9 mouse cellular contexts compared by ENCODE assay signal in genomic region chr6:136861020-136861419, GRCm38 (mm10). TPM values are rescaled to one million over a fixed set of nuclear protein-coding genes. Genes with fewer than 3 reads are reported as not detected.
DNase-seq lines count a peak whose midpoint lies in the region; ATAC-seq and TF ChIP-seq lines count a peak whose summit lies in the region.
"Had no signal": no experiment of that assay in that cellular context is flagged by ENCODE, and none has a peak within 500 bp of the region (broad histone marks: within the 10 kb centered on the region; RNA-seq: fewer than 3 reads in every experiment).

No protein-coding gene starts in this region.

- WGBS in lung, adult 2 months = 22% methylated on average over 9 of the region's 9 CpGs
- WGBS in intestine, embryonic 14.5 days = 39% methylated on average over 9 of the region's 9 CpGs

- no peak for TF ChIP-seq POLR2A in lung, adult 2 months (IDR thresholded peaks at IDR 0.05; ENCODE audit: borderline replicate concordance, extremely low read depth, low read depth, low read length)

- H3K27ac ChIP-seq in intestine, embryonic 14.5 days (ENCODE audit: low read depth) = no peak overlapping the region

- no peak overlapping the region for H3K4me3 ChIP-seq in lung, adult 2 months (replicated peaks; ENCODE audit: extremely low read depth, low read depth, low read length)
- H3K4me3 ChIP-seq in intestine, embryonic 14.5 days (ENCODE audit: low read depth, low read length) = no peak overlapping the region

- no peaks in the 10 kb centered on the region for H3K36me3 ChIP-seq in intestine, embryonic 14.5 days (ENCODE audit: control insufficient read depth, insufficient read depth, low read length)

- peaks cover 8% of the 10 kb centered on the region for H3K4me1 ChIP-seq in lung, adult 2 months (ENCODE audit: control insufficient read depth, insufficient read depth, low read length)
- peaks cover 25% of the 10 kb centered on the region for H3K4me1 ChIP-seq in intestine, embryonic 14.5 days (replicated peaks; ENCODE audit: control insufficient read depth, insufficient read depth, low read length)

- TF ChIP-seq CTCF in lung, adult 2 months (IDR thresholded peaks at IDR 0.05; ENCODE audit: insufficient read depth, low read length) = peak; percentile 18; the same call in 1 of the 2 replicates

- H3K27me3 ChIP-seq in intestine, embryonic 14.5 days (replicated peaks; ENCODE audit: control insufficient read depth, insufficient read depth, low read length) = no peaks in the 10 kb centered on the region

- H3K9me3 ChIP-seq in intestine, embryonic 14.5 days (ENCODE audit: control insufficient read depth, low read length) = no peaks in the 10 kb centered on the region

- H3K4me2 ChIP-seq in intestine, embryonic 14.5 days (ENCODE audit: low read length) = no peak overlapping the region

- 0 out of 2 replicates have a peak, but pooled peaks have one; percentile 20 for ATAC-seq in erythroid progenitor cell, adult 5-6 weeks (replicated peaks; ENCODE audit: low FRiP score, poor library complexity, severe bottlenecking)
- no peak; the same call in 1 of the 2 replicates for ATAC-seq in intestine, embryonic 14.5 days (replicated peaks; ENCODE audit: low FRiP score, low TSS enrichment, low read depth)

- DNase-seq in adrenal gland, postnatal 14 days = peak; percentile 39
- DNase-seq in adrenal gland, adult 2 months = no peak
- no peak for DNase-seq in lung, adult 2 months
- no peak for DNase-seq in lung, postnatal 14 days
- peak; percentile 64 for DNase-seq in intestine, embryonic 14.5 days (ENCODE audit: low spot score)
- DNase-seq in mesoderm, embryonic 11.5 days (ENCODE audit: low read depth, low spot score) = peak; percentile 59
- no peak for DNase-seq in spleen, postnatal 14 days (ENCODE audit: low spot score in 2 of 2)

- H3K9ac ChIP-seq in intestine, embryonic 14.5 days (ENCODE audit: low read length) = no peak overlapping the region

RNA-seq across cellular contexts. Expression of gene Art4, which starts 3.5 kb away (rescaled TPM):
- 6.0 and 7.4 TPM in 2 replicates for total RNA-seq in adrenal gland, postnatal 14 days (2021)
- 1 to 10 TPM; 4.8 to 6.4 TPM for total RNA-seq in adrenal gland, adult 2 months (2021)
- polyA plus RNA-seq in adrenal gland, adult 2 months (2012; rRNA removed) = 0.91 and 1.6 TPM in 2 replicates
- polyA plus RNA-seq in lung, adult 2 months (2012; rRNA removed) = 10.3 TPM in 2 replicates
- total RNA-seq in erythroid progenitor cell, adult 5-6 weeks (2015; ENCODE audit: low replicate concordance) = 89.7 and 101 TPM in 2 replicates
- 123 and 147 TPM in 2 replicates for total RNA-seq in erythroid progenitor cell, adult 5-6 weeks (2017; ENCODE audit: low replicate concordance)
- 2.0 and 3.5 TPM in 2 replicates for polyA plus RNA-seq in intestine, embryonic 14.5 days (2014; fragmentation: Nextera tagmentation; extraction: Ambion mirVana)
- total RNA-seq: layer of hippocampus, adult 18-20 months had no signal

RNA-seq across cellular contexts. Expression of gene Mgp, which starts 14.6 kb away (rescaled TPM):
- total RNA-seq in adrenal gland, postnatal 14 days (2021) = 177 and 231 TPM in 2 replicates
- 100 to 1,000 TPM; 171 to 192 TPM for total RNA-seq in adrenal gland, adult 2 months (2021)
- 227 and 304 TPM in 2 replicates for polyA plus RNA-seq in adrenal gland, adult 2 months (2012; rRNA removed)
- polyA plus RNA-seq in lung, adult 2 months (2012; rRNA removed) = 3,073 and 5,313 TPM in 2 replicates
- total RNA-seq in erythroid progenitor cell, adult 5-6 weeks (2015; ENCODE audit: low replicate concordance) = not detected in 2 replicates
- 1.4 TPM in 1 of 2 replicates, not detected in the other for total RNA-seq in erythroid progenitor cell, adult 5-6 weeks (2017; ENCODE audit: low replicate concordance)
- 101 and 117 TPM in 2 replicates for polyA plus RNA-seq in intestine, embryonic 14.5 days (2014; fragmentation: Nextera tagmentation; extraction: Ambion mirVana)

RNA-seq across cellular contexts. Expression of gene Smco3, which starts 25.8 kb away (rescaled TPM):
- 0.22 and 0.38 TPM in 2 replicates for total RNA-seq in adrenal gland, postnatal 14 days (2021)
- under 1 TPM in 1 of 2 experiments, not detected in 1; 0.23 TPM for total RNA-seq in adrenal gland, adult 2 months (2021)
- not detected in 2 replicates for polyA plus RNA-seq in adrenal gland, adult 2 months (2012; rRNA removed)
- 0.05 TPM in 1 of 2 replicates, not detected in the other for polyA plus RNA-seq in lung, adult 2 months (2012; rRNA removed)
- total RNA-seq in erythroid progenitor cell, adult 5-6 weeks (2015; ENCODE audit: low replicate concordance) = not detected in 2 replicates
- not detected in 2 replicates for total RNA-seq in erythroid progenitor cell, adult 5-6 weeks (2017; ENCODE audit: low replicate concordance)
- 3.7 and 4.0 TPM in 2 replicates for polyA plus RNA-seq in intestine, embryonic 14.5 days (2014; fragmentation: Nextera tagmentation; extraction: Ambion mirVana)

RNA-seq across cellular contexts. Expression of gene Wbp11, which starts 33.0 kb away (rescaled TPM):
- 73.4 and 79.6 TPM in 2 replicates for total RNA-seq in adrenal gland, postnatal 14 days (2021)
- total RNA-seq in adrenal gland, adult 2 months (2021) = 10 to 100 TPM; 72.6 to 79.2 TPM
- 47.4 and 55.0 TPM in 2 replicates for polyA plus RNA-seq in adrenal gland, adult 2 months (2012; rRNA removed)
- 31.3 and 32.2 TPM in 2 replicates for polyA plus RNA-seq in lung, adult 2 months (2012; rRNA removed)
- 103 and 123 TPM in 2 replicates for total RNA-seq in erythroid progenitor cell, adult 5-6 weeks (2015; ENCODE audit: low replicate concordance)
- 116 and 132 TPM in 2 replicates for total RNA-seq in erythroid progenitor cell, adult 5-6 weeks (2017; ENCODE audit: low replicate concordance)
- 113 TPM in 2 replicates for polyA plus RNA-seq in intestine, embryonic 14.5 days (2014; fragmentation: Nextera tagmentation; extraction: Ambion mirVana)

RNA-seq across cellular contexts. Expression of gene BC049715, which starts 33.6 kb away (rescaled TPM):
- total RNA-seq in adrenal gland, postnatal 14 days (2021) = 0.38 and 1.1 TPM in 2 replicates
- 1 to 10 TPM in 1 of 2 experiments, under 1 TPM in 1; 0.41 to 1.1 TPM for total RNA-seq in adrenal gland, adult 2 months (2021)
- 0.21 and 0.71 TPM in 2 replicates for polyA plus RNA-seq in adrenal gland, adult 2 months (2012; rRNA removed)
- polyA plus RNA-seq in lung, adult 2 months (2012; rRNA removed) = 0.57 and 1.0 TPM in 2 replicates
- total RNA-seq in erythroid progenitor cell, adult 5-6 weeks (2015; ENCODE audit: low replicate concordance) = 6.3 and 8.3 TPM in 2 replicates
- 0.91 and 3.6 TPM in 2 replicates for total RNA-seq in erythroid progenitor cell, adult 5-6 weeks (2017; ENCODE audit: low replicate concordance)
- polyA plus RNA-seq in intestine, embryonic 14.5 days (2014; fragmentation: Nextera tagmentation; extraction: Ambion mirVana) = 1.1 and 1.7 TPM in 2 replicates

Comparison
In these comparisons a context has a peak if more than half of its experiments do, and no peak if none do; other contexts are left out.
1. DNase-seq: peak in adrenal gland, postnatal 14 days (single experiment), intestine, embryonic 14.5 days (single experiment) and mesoderm, embryonic 11.5 days (single experiment); none in adrenal gland, adult 2 months (single experiment), lung, adult 2 months (single experiment), lung, postnatal 14 days (single experiment) and spleen, postnatal 14 days (0 of 2).
2. RNA of gene Art4, which starts 3.5 kb away (total RNA-seq): 89.7 to 147 TPM in erythroid progenitor cell, adult 5-6 weeks; 6.0 to 7.4 TPM in adrenal gland, postnatal 14 days and 4.8 to 6.4 TPM in adrenal gland, adult 2 months; every median in the first group is over 10 times any median in the second.
3. RNA of gene Mgp, which starts 14.6 kb away (total RNA-seq): 171 to 192 TPM in adrenal gland, adult 2 months and 177 to 231 TPM in adrenal gland, postnatal 14 days; 1.4 TPM in erythroid progenitor cell, adult 5-6 weeks; every median in the first group is over 10 times any median in the second.